8 mouse cellular contexts compared by ENCODE assay signal in the genomic region with DNA sequence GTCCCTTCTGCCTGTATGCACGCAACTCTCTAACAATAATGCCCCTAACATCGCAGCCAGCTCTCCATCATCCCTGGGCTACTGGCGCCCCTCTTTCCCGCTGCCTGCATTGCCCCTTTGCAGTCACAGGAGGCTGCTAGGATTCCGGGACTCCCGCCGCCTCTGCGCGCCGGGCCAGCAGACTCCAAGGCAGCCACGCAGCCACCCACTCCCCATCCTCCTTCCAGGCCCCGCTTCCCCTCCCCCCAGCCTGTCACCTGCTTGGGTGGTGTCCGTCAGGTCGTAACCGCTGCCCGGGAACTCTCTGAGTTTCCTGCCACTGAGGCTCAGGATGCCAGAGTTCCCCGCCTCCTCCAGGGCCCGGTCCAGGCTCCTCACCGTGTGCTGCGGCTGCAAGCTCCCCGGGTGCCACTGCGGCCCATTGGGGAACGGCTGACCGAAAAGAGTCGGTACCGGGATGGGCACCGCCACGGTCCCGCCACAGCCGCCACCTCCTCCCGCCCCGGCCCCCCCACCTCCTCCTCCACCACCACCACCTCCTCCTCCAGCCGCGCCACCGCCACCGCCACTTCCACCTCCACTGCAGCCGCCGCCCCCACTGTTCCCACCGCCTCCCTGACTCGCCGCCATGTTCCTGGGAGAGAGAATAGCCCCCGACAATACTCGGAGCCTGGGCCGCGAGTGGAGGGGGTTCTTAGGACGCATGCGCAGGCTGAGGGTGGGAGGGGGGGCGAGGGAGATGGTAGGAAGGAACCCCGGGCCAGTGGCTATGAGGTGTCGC. TPM values are rescaled to one million over a fixed set of nuclear protein-coding genes. Genes with fewer than 3 reads are reported as not detected.
DNase-seq lines count a peak whose midpoint lies in the region; ATAC-seq lines count a peak whose summit lies in the region.

A gene (minus strand): TSS at position 661 of the 781 bp plus-strand sequence.

- no peaks in the 10 kb centered on the region for H3K9me3 ChIP-seq in kidney, embryonic 14.5 days (ENCODE audit: control insufficient read depth, low read length)
- no peaks in the 10 kb centered on the region for H3K9me3 ChIP-seq in embryonic facial prominence, embryonic 13.5 days
- no peaks in the 10 kb centered on the region for H3K9me3 ChIP-seq in heart, embryonic 12.5 days (replicated peaks)
- no peaks in the 10 kb centered on the region for H3K9me3 ChIP-seq in liver, embryonic 16.5 days (replicated peaks; ENCODE audit: control insufficient read depth, low read length)

- no peaks in the 10 kb centered on the region for H3K4me1 ChIP-seq in kidney, embryonic 14.5 days (ENCODE audit: control insufficient read depth, insufficient read depth, low read length)
- no peaks in the 10 kb centered on the region for H3K4me1 ChIP-seq in embryonic facial prominence, embryonic 13.5 days
- no peaks in the 10 kb centered on the region for H3K4me1 ChIP-seq in heart, embryonic 12.5 days (replicated peaks)
- no peaks in the 10 kb centered on the region for H3K4me1 ChIP-seq in liver, embryonic 16.5 days (ENCODE audit: control insufficient read depth, low read depth, low read length)

- H3K9ac ChIP-seq in kidney, embryonic 14.5 days (ENCODE audit: low read depth, low read length): peak within 1 kb of the TSS; percentile 57
- H3K9ac ChIP-seq in embryonic facial prominence, embryonic 13.5 days: peak within 1 kb of the TSS; percentile 71
- H3K9ac ChIP-seq in heart, embryonic 12.5 days: peak within 1 kb of the TSS; percentile 72
- H3K9ac ChIP-seq in liver, embryonic 16.5 days (ENCODE audit: low read depth, low read length): no peak within 1 kb of the TSS

- peak; percentile 93 for ATAC-seq in kidney, embryonic 14.5 days (ENCODE audit: low FRiP score, low TSS enrichment)
- peak; percentile 86 for ATAC-seq in embryonic facial prominence, embryonic 13.5 days (ENCODE audit: insufficient number of reproducible peaks, insufficient read depth, low FRiP score, low TSS enrichment, low read depth)
- peak; percentile 77 for ATAC-seq in heart, embryonic 12.5 days (ENCODE audit: insufficient number of reproducible peaks, low FRiP score)
- no peak for ATAC-seq in liver, embryonic 16.5 days (ENCODE audit: low read depth)

- H3K4me3 ChIP-seq in kidney, embryonic 14.5 days (ENCODE audit: low read length): peak within 1 kb of the TSS; percentile 55
- peak within 1 kb of the TSS; percentile 57 for H3K4me3 ChIP-seq in embryonic facial prominence, embryonic 13.5 days
- H3K4me3 ChIP-seq in heart, embryonic 12.5 days: peak within 1 kb of the TSS; percentile 69
- peak within 1 kb of the TSS; percentile 22 for H3K4me3 ChIP-seq in liver, embryonic 16.5 days (ENCODE audit: low read depth, low read length)

- no peaks in the 10 kb centered on the region for H3K27me3 ChIP-seq in kidney, embryonic 14.5 days (ENCODE audit: control insufficient read depth, insufficient read depth, low read length)
- H3K27me3 ChIP-seq in embryonic facial prominence, embryonic 13.5 days: no peaks in the 10 kb centered on the region
- H3K27me3 ChIP-seq in heart, embryonic 12.5 days (replicated peaks): no peaks in the 10 kb centered on the region
- H3K27me3 ChIP-seq in liver, embryonic 16.5 days (ENCODE audit: control insufficient read depth, insufficient read depth, low read depth, low read length): no peaks in the 10 kb centered on the region

- peak within 1 kb of the TSS; percentile 59; the same call in 1 of the 2 replicates for H3K27ac ChIP-seq in kidney, embryonic 14.5 days (ENCODE audit: low read depth, low read length)
- H3K27ac ChIP-seq in embryonic facial prominence, embryonic 13.5 days: peak within 1 kb of the TSS; percentile 80
- H3K27ac ChIP-seq in heart, embryonic 12.5 days (ENCODE audit: poor library complexity, severe bottlenecking): peak within 1 kb of the TSS; percentile 78
- H3K27ac ChIP-seq in liver, embryonic 16.5 days (ENCODE audit: low read length): no peak within 1 kb of the TSS

- peak within 1 kb of the TSS; percentile 41 for H3K4me2 ChIP-seq in kidney, embryonic 14.5 days (replicated peaks; ENCODE audit: low read depth, low read length)
- peak within 1 kb of the TSS; percentile 55 for H3K4me2 ChIP-seq in embryonic facial prominence, embryonic 13.5 days
- H3K4me2 ChIP-seq in heart, embryonic 12.5 days: peak within 1 kb of the TSS; percentile 61
- H3K4me2 ChIP-seq in liver, embryonic 16.5 days (ENCODE audit: low read depth, low read length): peak within 1 kb of the TSS; percentile 9; the same call in 1 of the 2 replicates

- DNase-seq in kidney, adult 8-10 months: no peak
- DNase-seq in kidney, postnatal 4 days: peak; percentile 60 to 73
- peak; percentile 42 for DNase-seq in ovary, postnatal 36 days (ENCODE audit: low spot score)
- DNase-seq in spleen, postnatal 36 days (ENCODE audit: low spot score in 2 of 2): no peak

- WGBS in kidney, embryonic 14.5 days: 17% methylated on average over 46 of the region's 50 CpGs
- WGBS in embryonic facial prominence, embryonic 13.5 days: 21% methylated on average over 45 of the region's 50 CpGs
- WGBS in heart, embryonic 12.5 days: 6% methylated on average over 38 of the region's 50 CpGs
- 11% methylated on average over 38 of the region's 50 CpGs for WGBS in liver, embryonic 16.5 days (ENCODE audit: insufficient replicate concordance)

- H3K36me3 ChIP-seq in kidney, embryonic 14.5 days (ENCODE audit: control insufficient read depth, insufficient read depth, low read length): no peaks in the 10 kb centered on the region
- no peaks in the 10 kb centered on the region for H3K36me3 ChIP-seq in embryonic facial prominence, embryonic 13.5 days
- no peaks in the 10 kb centered on the region for H3K36me3 ChIP-seq in heart, embryonic 12.5 days
- no peaks in the 10 kb centered on the region for H3K36me3 ChIP-seq in liver, embryonic 16.5 days (ENCODE audit: control insufficient read depth, insufficient read depth)

RNA-seq across cellular contexts. Expression of the gene that starts here (rescaled TPM):
- 9.6 and 13.8 TPM in 2 replicates for polyA plus RNA-seq in kidney, embryonic 14.5 days (2014; fragmentation: Nextera tagmentation; extraction: Ambion mirVana)
- polyA plus RNA-seq in embryonic facial prominence, embryonic 13.5 days (2015; fragmentation: Nextera tagmentation; extraction: Ambion mirVana): 6.8 and 7.2 TPM in 2 replicates
- 3.4 and 5.0 TPM in 2 replicates for polyA plus RNA-seq in heart, embryonic 12.5 days (2016; fragmentation: Nextera tagmentation; extraction: Ambion mirVana)
- 0.09 TPM in 2 replicates for polyA plus RNA-seq in liver, embryonic 16.5 days (2015; fragmentation: Nextera tagmentation; extraction: Ambion mirVana)

Comparison
In these comparisons a context has a peak if more than half of its experiments do, and no peak if none do; other contexts are left out.
1. DNase-seq: peak in kidney, postnatal 4 days (2 of 2) and ovary, postnatal 36 days (single experiment); none in kidney, adult 8-10 months (0 of 2) and spleen, postnatal 36 days (0 of 2).
2. H3K4me2 ChIP-seq: peak in every context shown above with its lines; median percentile 61 in heart, embryonic 12.5 days; 55 in embryonic facial prominence, embryonic 13.5 days; 41 in kidney, embryonic 14.5 days; 9 in liver, embryonic 16.5 days.
3. Peak in every context shown above with its lines, with median percentiles within 50 percentile points of each other: H3K4me3 ChIP-seq.